Mouse (Mus musculus): ENCODE measurements around the gene Nup205. TPM values are rescaled to one million over a fixed set of nuclear protein-coding genes. Genes with fewer than 3 reads are reported as not detected.
"Not testable (repeated sequence)": the region's sequence is repeated elsewhere in the genome, so short reads cannot be mapped to it uniquely, and the experiment has no call there.

Gene Nup205
- polyA plus RNA-seq, 1 experiment from 2014 or later: 34.6 TPM

- H3K4me1 ChIP-seq (replicated peaks; ENCODE audit: control insufficient read depth, insufficient read depth, low read length): no peaks in the 10 kb centered on the region
- no peaks in the 10 kb centered on the region for H3K27me3 ChIP-seq (replicated peaks; ENCODE audit: control insufficient read depth, insufficient read depth, low read length)
- no peak overlapping the region for H3K4me3 ChIP-seq (replicated peaks; ENCODE audit: low read length)
- ATAC-seq: no peak
- H3K27ac ChIP-seq (ENCODE audit: low read length): no peak overlapping the region
- H3K9ac ChIP-seq (replicated peaks; ENCODE audit: low read depth, low read length): no peak overlapping the region
- no peaks in the 10 kb centered on the region for H3K9me3 ChIP-seq (ENCODE audit: control insufficient read depth, low read length)
- no peaks in the 10 kb centered on the region for H3K36me3 ChIP-seq (ENCODE audit: control insufficient read depth, insufficient read depth)
- 89% methylated on average over 4 of the region's 4 CpGs for WGBS
- H3K4me2 ChIP-seq (ENCODE audit: low read length): no peak overlapping the region
Measured at GRCm38 (mm10) chr6:35169250-35169649, 8.0 kb upstream of the Nup205 start.

DNA sequence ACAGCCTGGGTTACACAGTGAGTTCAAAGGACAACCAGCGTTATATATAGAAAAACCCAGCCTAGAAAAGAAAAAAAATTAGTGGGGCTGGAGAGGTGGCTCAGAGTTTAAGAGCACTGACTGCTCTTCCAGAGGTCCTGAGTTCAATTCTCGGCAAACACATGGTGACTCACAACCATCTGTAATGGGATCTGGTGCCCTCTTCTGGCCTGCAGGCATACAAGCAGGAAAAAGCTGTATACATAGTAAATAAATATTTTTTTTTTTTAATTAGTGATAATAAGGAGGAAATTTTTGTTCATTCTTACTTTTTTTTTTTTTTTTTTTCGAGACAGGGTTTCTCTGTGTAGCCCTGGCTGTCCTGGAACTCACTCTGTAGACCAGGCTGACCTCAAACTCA, 5.2 kb upstream of the Nup205 start:
- H3K27ac ChIP-seq (ENCODE audit: low read length); H3K9ac ChIP-seq (replicated peaks; ENCODE audit: low read depth, low read length); H3K4me3 ChIP-seq (replicated peaks; ENCODE audit: low read length); H3K27me3 ChIP-seq (replicated peaks; ENCODE audit: control insufficient read depth, insufficient read depth, low read length); H3K9me3 ChIP-seq (ENCODE audit: control insufficient read depth, low read length); H3K4me1 ChIP-seq (replicated peaks; ENCODE audit: control insufficient read depth, insufficient read depth, low read length); ATAC-seq; H3K36me3 ChIP-seq (ENCODE audit: control insufficient read depth, insufficient read depth); H3K4me2 ChIP-seq (ENCODE audit: low read length): not testable (repeated sequence)
- WGBS: 74% methylated on average over 3 of the region's 3 CpGs

GRCm38 (mm10) chr6:35173181-35173580, 4.0 kb upstream of the Nup205 start:
- no peak overlapping the region for H3K4me3 ChIP-seq (replicated peaks; ENCODE audit: low read length)
- ATAC-seq: no peak
- H3K27me3 ChIP-seq (replicated peaks; ENCODE audit: control insufficient read depth, insufficient read depth, low read length): no peaks in the 10 kb centered on the region
- no peaks in the 10 kb centered on the region for H3K36me3 ChIP-seq (ENCODE audit: control insufficient read depth, insufficient read depth)
- 87% methylated on average over 4 of the region's 4 CpGs for WGBS
- no peak overlapping the region for H3K4me2 ChIP-seq (ENCODE audit: low read length)
- H3K27ac ChIP-seq (ENCODE audit: low read length): no peak overlapping the region
- no peaks in the 10 kb centered on the region for H3K9me3 ChIP-seq (ENCODE audit: control insufficient read depth, low read length)
- no peak overlapping the region for H3K9ac ChIP-seq (replicated peaks; ENCODE audit: low read depth, low read length)
- H3K4me1 ChIP-seq (replicated peaks; ENCODE audit: control insufficient read depth, insufficient read depth, low read length): no peaks in the 10 kb centered on the region

DNA sequence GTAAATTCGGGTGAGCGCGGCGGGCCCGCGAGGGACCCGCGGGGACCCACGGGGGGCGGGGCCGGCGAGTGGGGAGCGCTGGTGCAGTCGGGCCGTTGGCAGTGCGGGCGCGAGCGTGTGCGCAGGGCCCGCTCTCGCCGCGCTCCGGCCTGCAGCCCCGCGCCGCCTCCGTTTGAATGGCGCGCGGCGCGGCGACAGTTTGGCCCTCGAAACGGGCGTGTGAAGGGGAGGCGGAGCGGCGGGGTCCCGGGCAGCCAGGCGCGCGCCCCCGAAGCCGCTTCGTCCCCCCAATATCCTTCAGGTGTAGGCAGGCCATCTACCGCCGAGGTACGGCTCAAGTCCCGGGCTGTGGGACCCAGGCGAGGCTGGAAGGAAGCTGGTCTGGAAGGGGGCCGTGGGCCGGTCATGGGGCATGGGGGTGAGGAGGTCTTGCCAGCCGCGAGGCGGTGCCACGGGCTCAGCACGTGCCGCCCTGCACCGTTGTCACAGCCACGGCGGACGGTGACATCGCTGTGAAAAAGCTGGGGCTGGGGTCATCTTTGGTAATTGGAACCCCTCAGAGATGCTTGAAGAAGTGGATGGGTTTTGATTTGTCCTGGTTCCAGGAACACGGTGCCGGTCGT, 540 bp downstream of the Nup205 start:
- Histone ChIP-seq H3K9ac (replicated peaks; ENCODE audit: low read depth, low read length) (peak overlapping the region; percentile 91), H3K4me1 (replicated peaks; ENCODE audit: control insufficient read depth, insufficient read depth, low read length) (peaks cover 4% of the 10 kb centered on the region), H3K9me3 (ENCODE audit: control insufficient read depth, low read length) (no peaks in the 10 kb centered on the region), H3K27ac (ENCODE audit: low read length) (peak overlapping the region; percentile 98), H3K4me3 (replicated peaks; ENCODE audit: low read length) (peak overlapping the region; percentile 81), H3K36me3 (ENCODE audit: control insufficient read depth, insufficient read depth) (no peaks in the 10 kb centered on the region), H3K4me2 (ENCODE audit: low read length) (peak overlapping the region; percentile 85), H3K27me3 (replicated peaks; ENCODE audit: control insufficient read depth, insufficient read depth, low read length) (no peaks in the 10 kb centered on the region)
- ATAC-seq: peak; percentile 73
- under 1% methylated on average over 61 of the region's 69 CpGs for WGBS

DNA sequence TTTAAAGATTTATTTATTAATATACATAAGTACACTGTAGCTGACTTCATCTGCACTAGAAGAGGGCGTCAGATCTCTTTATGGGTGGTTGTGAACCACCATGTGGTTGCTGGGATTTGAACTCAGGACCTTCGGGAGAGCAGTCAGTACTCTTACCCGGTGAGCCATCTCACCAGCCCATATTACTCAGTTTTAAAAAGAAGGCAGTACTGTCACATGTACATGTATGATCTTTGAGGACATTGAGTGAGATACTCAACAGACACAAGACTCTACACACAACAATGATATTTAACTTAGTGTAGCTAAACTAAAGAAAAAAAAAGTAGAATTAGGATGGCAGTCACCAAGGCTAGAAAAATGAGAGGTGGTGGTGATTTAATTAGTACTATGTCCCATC, 2.1 kb downstream of the Nup205 start:
- H3K9ac ChIP-seq (replicated peaks; ENCODE audit: low read depth, low read length); H3K27ac ChIP-seq (ENCODE audit: low read length); H3K9me3 ChIP-seq (ENCODE audit: control insufficient read depth, low read length); H3K4me3 ChIP-seq (replicated peaks; ENCODE audit: low read length); H3K27me3 ChIP-seq (replicated peaks; ENCODE audit: control insufficient read depth, insufficient read depth, low read length); H3K4me1 ChIP-seq (replicated peaks; ENCODE audit: control insufficient read depth, insufficient read depth, low read length); ATAC-seq; H3K4me2 ChIP-seq (ENCODE audit: low read length); H3K36me3 ChIP-seq (ENCODE audit: control insufficient read depth, insufficient read depth): not testable (repeated sequence)
- WGBS: 97% methylated on average over 3 of the region's 3 CpGs

- no peaks in the 10 kb centered on the region for H3K27me3 ChIP-seq (replicated peaks; ENCODE audit: control insufficient read depth, insufficient read depth, low read length)
- H3K4me1 ChIP-seq (replicated peaks; ENCODE audit: control insufficient read depth, insufficient read depth, low read length): no peaks in the 10 kb centered on the region
- 91% methylated on average over 1 of the region's 1 CpGs for WGBS
- H3K4me3 ChIP-seq (replicated peaks; ENCODE audit: low read length): no peak overlapping the region
- no peak overlapping the region for H3K27ac ChIP-seq (ENCODE audit: low read length)
- no peak overlapping the region for H3K4me2 ChIP-seq (ENCODE audit: low read length)
- no peak overlapping the region for H3K9ac ChIP-seq (replicated peaks; ENCODE audit: low read depth, low read length)
- no peak for ATAC-seq
- H3K9me3 ChIP-seq (ENCODE audit: control insufficient read depth, low read length): no peaks in the 10 kb centered on the region
- peaks cover 9% of the 10 kb centered on the region for H3K36me3 ChIP-seq (ENCODE audit: control insufficient read depth, insufficient read depth)
Measured at GRCm38 (mm10) chr6:35184781-35185180, 7.6 kb downstream of the Nup205 start.

DNA sequence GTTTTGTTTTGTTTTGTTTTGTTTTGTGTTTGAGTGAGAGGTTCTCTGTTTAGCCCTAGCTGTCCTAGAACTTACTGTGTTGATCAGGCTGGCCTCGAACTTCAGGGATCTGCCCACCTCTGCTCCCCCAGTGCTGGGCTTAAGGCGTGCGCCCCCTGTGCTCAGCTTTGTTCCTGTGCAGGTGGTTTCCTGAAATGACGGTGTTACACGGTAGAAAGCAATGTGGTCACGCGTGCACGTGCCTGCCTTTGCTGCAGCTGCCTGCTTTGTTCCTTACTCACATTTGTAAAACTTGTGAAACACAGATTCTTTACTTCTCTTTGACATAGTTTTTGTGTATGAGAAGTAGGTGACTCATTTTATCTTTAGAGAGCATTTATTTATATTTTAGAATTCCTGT, 14.0 kb downstream of the Nup205 start:
- Histone ChIP-seq H3K4me1 (replicated peaks; ENCODE audit: control insufficient read depth, insufficient read depth, low read length) (no peaks in the 10 kb centered on the region), H3K36me3 (ENCODE audit: control insufficient read depth, insufficient read depth) (peaks cover 31% of the 10 kb centered on the region), H3K27ac (ENCODE audit: low read length) (no peak overlapping the region), H3K9ac (replicated peaks; ENCODE audit: low read depth, low read length) (no peak overlapping the region), H3K4me2 (ENCODE audit: low read length) (no peak overlapping the region), H3K9me3 (ENCODE audit: control insufficient read depth, low read length) (no peaks in the 10 kb centered on the region), H3K4me3 (replicated peaks; ENCODE audit: low read length) (no peak overlapping the region), H3K27me3 (replicated peaks; ENCODE audit: control insufficient read depth, insufficient read depth, low read length) (no peaks in the 10 kb centered on the region)
- ATAC-seq: no peak
- 93% methylated on average over 8 of the region's 8 CpGs for WGBS

GRCm38 (mm10) chr6:35225696-35226095, 48.5 kb downstream of the Nup205 start:
- 89% methylated on average over 4 of the region's 4 CpGs for WGBS
- Histone ChIP-seq H3K4me3 (replicated peaks; ENCODE audit: low read length) (no peak overlapping the region), H3K36me3 (ENCODE audit: control insufficient read depth, insufficient read depth) (peaks cover 22% of the 10 kb centered on the region), H3K4me1 (replicated peaks; ENCODE audit: control insufficient read depth, insufficient read depth, low read length) (no peaks in the 10 kb centered on the region), H3K27ac (ENCODE audit: low read length) (no peak overlapping the region), H3K9ac (replicated peaks; ENCODE audit: low read depth, low read length) (no peak overlapping the region), H3K9me3 (ENCODE audit: control insufficient read depth, low read length) (no peaks in the 10 kb centered on the region), H3K4me2 (ENCODE audit: low read length) (no peak overlapping the region), H3K27me3 (replicated peaks; ENCODE audit: control insufficient read depth, insufficient read depth, low read length) (no peaks in the 10 kb centered on the region)
- ATAC-seq: no peak

GRCm38 (mm10) chr6:35229415-35229814, 52.2 kb downstream of the Nup205 start:
- no peaks in the 10 kb centered on the region for H3K27me3 ChIP-seq (replicated peaks; ENCODE audit: control insufficient read depth, insufficient read depth, low read length)
- H3K9me3 ChIP-seq (ENCODE audit: control insufficient read depth, low read length): no peaks in the 10 kb centered on the region
- H3K9ac ChIP-seq (replicated peaks; ENCODE audit: low read depth, low read length): no peak overlapping the region
- no peaks in the 10 kb centered on the region for H3K4me1 ChIP-seq (replicated peaks; ENCODE audit: control insufficient read depth, insufficient read depth, low read length)
- H3K4me2 ChIP-seq (ENCODE audit: low read length): no peak overlapping the region
- ATAC-seq: no peak
- peaks cover 28% of the 10 kb centered on the region for H3K36me3 ChIP-seq (ENCODE audit: control insufficient read depth, insufficient read depth)
- WGBS: 91% methylated on average over 1 of the region's 1 CpGs
- H3K4me3 ChIP-seq (replicated peaks; ENCODE audit: low read length): no peak overlapping the region
- no peak overlapping the region for H3K27ac ChIP-seq (ENCODE audit: low read length)
